Mouse (Mus musculus): Measurements from ENCODE around the gene Map10. TPM values are rescaled to one million over a fixed set of nuclear protein-coding genes. Genes with fewer than 3 reads are reported as not detected.

Gene Map10
- polyA plus RNA-seq, 1 experiment from 2014 or later = 0.78 TPM

DNA sequence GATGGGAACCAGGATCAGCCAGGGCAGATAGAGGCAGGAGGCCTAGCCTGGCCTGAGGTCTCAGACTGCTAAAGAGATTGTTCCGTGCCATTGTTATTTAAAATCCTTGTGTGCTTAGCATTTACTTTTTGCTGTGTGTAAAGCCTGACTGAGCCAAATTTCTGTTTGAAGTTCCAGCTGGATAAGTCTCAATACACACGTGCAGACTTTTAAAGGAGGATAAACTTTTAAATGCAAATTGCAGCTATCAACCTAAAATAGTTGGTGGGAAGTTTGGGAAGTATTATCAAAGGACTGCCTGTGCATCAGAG lies 3.8 kb upstream of the Map10 start:
- 46% methylated on average over 2 of the region's 2 CpGs for WGBS (ENCODE audit: insufficient replicate concordance)

DNA sequence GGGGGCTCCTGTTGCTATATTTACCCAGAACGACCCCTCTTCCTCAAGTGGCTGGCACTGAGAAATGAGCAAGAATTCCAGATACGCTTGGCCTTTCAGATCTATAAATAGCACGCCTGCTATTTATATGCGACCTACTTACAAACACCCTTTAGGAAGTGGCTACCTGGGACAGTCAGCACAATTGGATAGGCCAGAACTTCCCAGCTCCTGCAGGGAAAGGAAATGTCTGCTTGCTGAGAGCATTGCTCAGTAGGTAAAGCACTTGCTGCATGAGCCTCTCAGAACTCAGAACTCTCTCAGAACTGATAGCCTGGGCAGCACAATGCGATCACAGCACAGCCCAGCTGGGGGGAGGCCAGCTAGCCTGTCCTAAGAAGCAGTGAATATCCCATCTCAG lies 3.4 kb upstream of the Map10 start:
- Histone ChIP-seq H3K27me3 (ENCODE audit: control insufficient read depth, insufficient read depth, low read depth, low read length) (no peaks in the 10 kb centered on the region; the same call in 1 of the 2 replicates), H3K27ac (ENCODE audit: low read length) (no peak overlapping the region), H3K4me2 (ENCODE audit: low read depth, low read length) (no peak overlapping the region), H3K36me3 (ENCODE audit: control insufficient read depth, insufficient read depth) (no peaks in the 10 kb centered on the region), H3K9me3 (replicated peaks; ENCODE audit: control insufficient read depth, low read length) (peaks cover 2% of the 10 kb centered on the region), H3K4me3 (ENCODE audit: low read depth, low read length) (no peak overlapping the region), H3K9ac (ENCODE audit: low read depth, low read length) (no peak overlapping the region), H3K4me1 (ENCODE audit: control insufficient read depth, low read depth, low read length) (peaks cover 5% of the 10 kb centered on the region; the same call in 1 of the 2 replicates)
- WGBS (ENCODE audit: insufficient replicate concordance) = 49% methylated on average over 5 of the region's 5 CpGs
- no peak for ATAC-seq (ENCODE audit: low read depth)

More for the DNA sequence above, 3.8 kb upstream of the Map10 start:
- Histone ChIP-seq H3K27ac (ENCODE audit: low read length) (no peak overlapping the region), H3K27me3 (ENCODE audit: control insufficient read depth, insufficient read depth, low read depth, low read length) (no peaks in the 10 kb centered on the region; the same call in 1 of the 2 replicates), H3K4me3 (ENCODE audit: low read depth, low read length) (no peak overlapping the region), H3K9ac (ENCODE audit: low read depth, low read length) (no peak overlapping the region), H3K4me1 (ENCODE audit: control insufficient read depth, low read depth, low read length) (peaks cover 5% of the 10 kb centered on the region; the same call in 1 of the 2 replicates), H3K9me3 (replicated peaks; ENCODE audit: control insufficient read depth, low read length) (no peaks in the 10 kb centered on the region; the same call in 1 of the 2 replicates), H3K4me2 (ENCODE audit: low read depth, low read length) (no peak overlapping the region), H3K36me3 (ENCODE audit: control insufficient read depth, insufficient read depth) (no peaks in the 10 kb centered on the region)
- ATAC-seq (ENCODE audit: low read depth) = no peak

GRCm38 (mm10) chr8:125667248-125667647 lies 2.4 kb upstream of the Map10 start:
- H3K27ac ChIP-seq (ENCODE audit: low read length) = no peak overlapping the region
- no peak overlapping the region for H3K4me2 ChIP-seq (ENCODE audit: low read depth, low read length)
- no peak overlapping the region for H3K4me3 ChIP-seq (ENCODE audit: low read depth, low read length)
- peaks cover 5% of the 10 kb centered on the region; the same call in 1 of the 2 replicates for H3K4me1 ChIP-seq (ENCODE audit: control insufficient read depth, low read depth, low read length)
- H3K9me3 ChIP-seq (replicated peaks; ENCODE audit: control insufficient read depth, low read length) = peaks cover 7% of the 10 kb centered on the region
- ATAC-seq (ENCODE audit: low read depth) = no peak
- WGBS (ENCODE audit: insufficient replicate concordance) = 54% methylated on average over 2 of the region's 2 CpGs
- H3K9ac ChIP-seq (ENCODE audit: low read depth, low read length) = no peak overlapping the region
- no peaks in the 10 kb centered on the region for H3K36me3 ChIP-seq (ENCODE audit: control insufficient read depth, insufficient read depth)
- no peaks in the 10 kb centered on the region; the same call in 1 of the 2 replicates for H3K27me3 ChIP-seq (ENCODE audit: control insufficient read depth, insufficient read depth, low read depth, low read length)

DNA sequence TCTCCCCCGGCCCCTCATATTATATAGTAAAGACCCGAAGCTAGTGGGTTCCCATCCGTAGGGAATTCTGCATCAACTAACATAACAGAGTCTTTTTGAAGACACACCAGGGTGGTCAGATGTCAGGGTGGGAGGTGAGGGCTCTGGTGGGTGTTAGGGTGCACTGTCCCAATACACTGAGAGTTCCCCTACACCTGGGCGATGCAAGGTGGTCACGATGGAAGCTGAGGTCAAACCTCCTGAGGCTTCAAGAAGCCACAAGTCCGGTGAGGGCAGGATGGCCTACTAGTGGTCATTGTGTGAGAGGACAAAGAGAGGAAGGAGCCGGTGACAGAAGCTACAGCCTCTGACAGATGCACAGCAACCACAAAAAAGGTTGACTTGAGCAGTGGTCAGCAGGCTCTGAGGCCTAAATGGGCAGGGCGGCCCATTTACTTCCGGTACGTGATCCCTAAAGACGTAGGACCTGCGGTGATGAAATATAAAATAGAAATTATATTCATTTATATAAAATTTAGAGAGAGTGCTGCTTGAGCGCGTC lies 389 bp upstream of the Map10 start:
- H3K9me3 ChIP-seq (replicated peaks; ENCODE audit: control insufficient read depth, low read length) = peaks cover 7% of the 10 kb centered on the region
- no peaks in the 10 kb centered on the region; the same call in 1 of the 2 replicates for H3K27me3 ChIP-seq (ENCODE audit: control insufficient read depth, insufficient read depth, low read depth, low read length)
- H3K9ac ChIP-seq (ENCODE audit: low read depth, low read length) = no peak overlapping the region
- peak overlapping the region; percentile 62 for H3K4me3 ChIP-seq (ENCODE audit: low read depth, low read length)
- ATAC-seq (ENCODE audit: low read depth) = no peak
- H3K36me3 ChIP-seq (ENCODE audit: control insufficient read depth, insufficient read depth) = no peaks in the 10 kb centered on the region
- no peak overlapping the region for H3K27ac ChIP-seq (ENCODE audit: low read length)
- peaks cover 5% of the 10 kb centered on the region; the same call in 1 of the 2 replicates for H3K4me1 ChIP-seq (ENCODE audit: control insufficient read depth, low read depth, low read length)
- H3K4me2 ChIP-seq (ENCODE audit: low read depth, low read length) = peak overlapping the region; percentile 69
- 68% methylated on average over 14 of the region's 14 CpGs for WGBS (ENCODE audit: insufficient replicate concordance)

DNA sequence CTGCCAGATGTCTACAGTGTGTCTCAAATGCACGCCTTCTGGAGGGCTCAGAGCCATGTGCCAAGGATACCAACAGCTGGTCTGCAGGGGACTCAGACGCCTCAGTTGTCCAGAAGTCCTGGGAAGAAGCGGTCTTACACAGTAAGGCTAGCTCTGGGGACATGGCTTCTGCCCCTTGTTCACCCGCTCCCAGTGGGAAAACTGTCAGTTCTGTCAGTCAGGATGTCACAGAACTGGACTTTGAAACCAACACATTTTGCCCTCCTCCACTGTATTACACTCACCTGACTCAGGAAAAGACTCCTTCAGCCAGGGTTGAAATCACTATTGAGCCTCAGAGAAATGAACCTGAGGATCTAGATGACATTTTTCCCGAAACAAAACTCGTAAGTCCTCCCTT lies 802 bp downstream of the Map10 start:
- no peak overlapping the region for H3K9ac ChIP-seq (ENCODE audit: low read depth, low read length)
- peak overlapping the region; percentile 69; the same call in 1 of the 2 replicates for H3K4me2 ChIP-seq (ENCODE audit: low read depth, low read length)
- peaks cover 5% of the 10 kb centered on the region; the same call in 1 of the 2 replicates for H3K4me1 ChIP-seq (ENCODE audit: control insufficient read depth, low read depth, low read length)
- no peaks in the 10 kb centered on the region for H3K36me3 ChIP-seq (ENCODE audit: control insufficient read depth, insufficient read depth)
- 71% methylated on average over 6 of the region's 6 CpGs for WGBS (ENCODE audit: insufficient replicate concordance)
- H3K4me3 ChIP-seq (ENCODE audit: low read depth, low read length) = peak overlapping the region; percentile 62; the same call in 1 of the 2 replicates
- H3K27ac ChIP-seq (ENCODE audit: low read length) = no peak overlapping the region
- no peaks in the 10 kb centered on the region; the same call in 1 of the 2 replicates for H3K27me3 ChIP-seq (ENCODE audit: control insufficient read depth, insufficient read depth, low read depth, low read length)
- no peak for ATAC-seq (ENCODE audit: low read depth)
- peaks cover 7% of the 10 kb centered on the region for H3K9me3 ChIP-seq (replicated peaks; ENCODE audit: control insufficient read depth, low read length)

DNA sequence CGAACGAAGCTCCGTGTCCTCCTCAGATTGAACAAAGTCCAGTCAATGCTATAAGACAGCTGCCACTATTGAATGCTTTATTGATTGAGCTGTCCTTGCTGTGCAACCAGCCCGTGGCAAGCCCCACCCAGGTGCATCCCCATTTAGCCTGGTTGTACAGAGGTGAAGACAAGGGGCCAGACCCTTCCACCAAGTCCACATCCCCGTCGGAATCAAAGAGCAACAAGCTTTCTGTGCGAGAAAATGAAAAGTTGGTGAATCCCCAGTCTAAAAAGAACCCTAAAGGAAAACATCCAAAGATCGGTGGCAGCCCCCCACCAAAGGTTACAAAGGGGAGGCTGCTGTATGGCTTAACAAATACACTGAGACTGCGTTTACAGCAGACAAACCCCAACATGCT lies 1.3 kb downstream of the Map10 start:
- WGBS (ENCODE audit: insufficient replicate concordance) = 74% methylated on average over 9 of the region's 9 CpGs
- Histone ChIP-seq H3K9ac (ENCODE audit: low read depth, low read length) (no peak overlapping the region), H3K4me2 (ENCODE audit: low read depth, low read length) (no peak overlapping the region), H3K36me3 (ENCODE audit: control insufficient read depth, insufficient read depth) (no peaks in the 10 kb centered on the region), H3K4me3 (ENCODE audit: low read depth, low read length) (no peak overlapping the region), H3K4me1 (ENCODE audit: control insufficient read depth, low read depth, low read length) (peaks cover 5% of the 10 kb centered on the region; the same call in 1 of the 2 replicates), H3K27ac (ENCODE audit: low read length) (no peak overlapping the region), H3K9me3 (replicated peaks; ENCODE audit: control insufficient read depth, low read length) (peaks cover 7% of the 10 kb centered on the region), H3K27me3 (ENCODE audit: control insufficient read depth, insufficient read depth, low read depth, low read length) (no peaks in the 10 kb centered on the region; the same call in 1 of the 2 replicates)
- ATAC-seq (ENCODE audit: low read depth) = no peak

- ATAC-seq (ENCODE audit: low read depth) = no peak
- Histone ChIP-seq H3K27me3 (ENCODE audit: control insufficient read depth, insufficient read depth, low read depth, low read length) (no peaks in the 10 kb centered on the region; the same call in 1 of the 2 replicates), H3K4me3 (ENCODE audit: low read depth, low read length) (no peak overlapping the region), H3K9me3 (replicated peaks; ENCODE audit: control insufficient read depth, low read length) (peaks cover 7% of the 10 kb centered on the region), H3K4me2 (ENCODE audit: low read depth, low read length) (no peak overlapping the region), H3K4me1 (ENCODE audit: control insufficient read depth, low read depth, low read length) (peaks cover 5% of the 10 kb centered on the region; the same call in 1 of the 2 replicates), H3K36me3 (ENCODE audit: control insufficient read depth, insufficient read depth) (no peaks in the 10 kb centered on the region), H3K27ac (ENCODE audit: low read length) (no peak overlapping the region), H3K9ac (ENCODE audit: low read depth, low read length) (no peak overlapping the region)
- 83% methylated on average over 5 of the region's 5 CpGs for WGBS (ENCODE audit: insufficient replicate concordance)
These were observed 1.8 kb downstream of the Map10 start for GRCm38 (mm10) chr8:125671371-125671770.

GRCm38 (mm10) chr8:125675796-125676195 lies 6.2 kb downstream of the Map10 start:
- H3K27me3 ChIP-seq (ENCODE audit: control insufficient read depth, insufficient read depth, low read depth, low read length) = no peaks in the 10 kb centered on the region
- no peak overlapping the region for H3K4me2 ChIP-seq (ENCODE audit: low read depth, low read length)
- no peaks in the 10 kb centered on the region for H3K36me3 ChIP-seq (ENCODE audit: control insufficient read depth, insufficient read depth)
- peaks cover 7% of the 10 kb centered on the region for H3K9me3 ChIP-seq (replicated peaks; ENCODE audit: control insufficient read depth, low read length)
- no peaks in the 10 kb centered on the region for H3K4me1 ChIP-seq (ENCODE audit: control insufficient read depth, low read depth, low read length)
- no peak overlapping the region for H3K27ac ChIP-seq (ENCODE audit: low read length)
- no peak for ATAC-seq (ENCODE audit: low read depth)
- no peak overlapping the region for H3K4me3 ChIP-seq (ENCODE audit: low read depth, low read length)
- no peak overlapping the region for H3K9ac ChIP-seq (ENCODE audit: low read depth, low read length)
- WGBS (ENCODE audit: insufficient replicate concordance) = 49% methylated on average over 3 of the region's 3 CpGs

GRCm38 (mm10) chr8:125677484-125677883 lies 7.9 kb downstream of the Map10 start:
- 72% methylated on average over 6 of the region's 6 CpGs for WGBS (ENCODE audit: insufficient replicate concordance)
- ATAC-seq (ENCODE audit: low read depth) = no peak

More at GRCm38 (mm10) chr8:125677484-125677883, 7.9 kb downstream of the Map10 start:
- Histone ChIP-seq H3K27me3 (ENCODE audit: control insufficient read depth, insufficient read depth, low read depth, low read length) (no peaks in the 10 kb centered on the region), H3K4me3 (ENCODE audit: low read depth, low read length) (no peak overlapping the region), H3K9me3 (replicated peaks; ENCODE audit: control insufficient read depth, low read length) (no peaks in the 10 kb centered on the region), H3K4me2 (ENCODE audit: low read depth, low read length) (no peak overlapping the region), H3K4me1 (ENCODE audit: control insufficient read depth, low read depth, low read length) (no peaks in the 10 kb centered on the region), H3K27ac (ENCODE audit: low read length) (no peak overlapping the region), H3K9ac (ENCODE audit: low read depth, low read length) (no peak overlapping the region), H3K36me3 (ENCODE audit: control insufficient read depth, insufficient read depth) (no peaks in the 10 kb centered on the region)

Measured in liver, embryonic 16.5 days (tissue).